Mouse (Mus musculus): ENCODE data around the gene Olfr1317. TPM values are rescaled to one million over a fixed set of nuclear protein-coding genes. Genes with fewer than 3 reads are reported as not detected.

Olfr1317 gene
- not detected in 2 replicates for polyA plus RNA-seq (2015; fragmentation: Nextera tagmentation; extraction: Ambion mirVana)

- no peak within 1 kb of the TSS for H3K9ac ChIP-seq (replicated peaks; ENCODE audit: low read depth, low read length)
- no peak within 1 kb of the TSS for H3K4me3 ChIP-seq (replicated peaks; ENCODE audit: low read length)
- WGBS, result 71% methylated on average over 2 of the region's 2 CpGs
- no peak within 1 kb of the TSS for H3K27ac ChIP-seq (ENCODE audit: low read length)
- no peaks in the 10 kb centered on the region for H3K36me3 ChIP-seq (ENCODE audit: control insufficient read depth, insufficient read depth)
- no peaks in the 10 kb centered on the region for H3K27me3 ChIP-seq (replicated peaks; ENCODE audit: control insufficient read depth, insufficient read depth, low read length)
- no peaks in the 10 kb centered on the region for H3K4me1 ChIP-seq (replicated peaks; ENCODE audit: control insufficient read depth, insufficient read depth, low read length)
- ATAC-seq, result no peak
- no peaks in the 10 kb centered on the region for H3K9me3 ChIP-seq (ENCODE audit: control insufficient read depth, low read length)
- no peak within 1 kb of the TSS for H3K4me2 ChIP-seq (ENCODE audit: low read length)
Measured at GRCm38 (mm10) chr2:112140029-112140428, at the start of gene Olfr1317. Gene Olfr1317, plus strand, starts transcription at chr2:112140329.

- no peak within 1 kb of the TSS for H3K9ac ChIP-seq (replicated peaks; ENCODE audit: low read depth, low read length)
- no peak within 1 kb of the TSS for H3K4me3 ChIP-seq (replicated peaks; ENCODE audit: low read length)
- no peaks in the 10 kb centered on the region for H3K27me3 ChIP-seq (replicated peaks; ENCODE audit: control insufficient read depth, insufficient read depth, low read length)
- ATAC-seq, result no peak
- no peak within 1 kb of the TSS for H3K27ac ChIP-seq (ENCODE audit: low read length)
- no peaks in the 10 kb centered on the region for H3K36me3 ChIP-seq (ENCODE audit: control insufficient read depth, insufficient read depth)
- H3K4me2 ChIP-seq (ENCODE audit: low read length), result no peak within 1 kb of the TSS
- H3K9me3 ChIP-seq (ENCODE audit: control insufficient read depth, low read length), result no peaks in the 10 kb centered on the region
- H3K4me1 ChIP-seq (replicated peaks; ENCODE audit: control insufficient read depth, insufficient read depth, low read length), result no peaks in the 10 kb centered on the region
Measured at GRCm38 (mm10) chr2:112096681-112097080, 43.4 kb upstream of the Olfr1317 start, which contains the start of gene Olfr1314. Gene Olfr1314, minus strand, starts transcription at chr2:112096781.

GRCm38 (mm10) chr2:112115340-112115739 lies 24.8 kb upstream of the Olfr1317 start, which contains the start of gene Olfr1315-ps1:
Gene Olfr1315-ps1, minus strand, starts transcription at chr2:112115440.
- ATAC-seq, result no peak
- 75% methylated on average over 1 of the region's 1 CpGs for WGBS
- no peaks in the 10 kb centered on the region for H3K9me3 ChIP-seq (ENCODE audit: control insufficient read depth, low read length)

GRCm38 (mm10) chr2:112134877-112135276 lies 5.3 kb upstream of the Olfr1317 start, which contains the start of gene Olfr1316:
Gene Olfr1316, minus strand, starts transcription at chr2:112134977.
- Histone ChIP-seq H3K4me2 (ENCODE audit: low read length) (no peak within 1 kb of the TSS), H3K27ac (ENCODE audit: low read length) (no peak within 1 kb of the TSS), H3K4me1 (replicated peaks; ENCODE audit: control insufficient read depth, insufficient read depth, low read length) (no peaks in the 10 kb centered on the region), H3K4me3 (replicated peaks; ENCODE audit: low read length) (no peak within 1 kb of the TSS), H3K27me3 (replicated peaks; ENCODE audit: control insufficient read depth, insufficient read depth, low read length) (no peaks in the 10 kb centered on the region), H3K36me3 (ENCODE audit: control insufficient read depth, insufficient read depth) (no peaks in the 10 kb centered on the region), H3K9me3 (ENCODE audit: control insufficient read depth, low read length) (no peaks in the 10 kb centered on the region), H3K9ac (replicated peaks; ENCODE audit: low read depth, low read length) (no peak within 1 kb of the TSS)
- WGBS, result 93% methylated on average over 2 of the region's 2 CpGs
- no peak for ATAC-seq

More at GRCm38 (mm10) chr2:112115340-112115739, 24.8 kb upstream of the Olfr1317 start, which contains the start of gene Olfr1315-ps1:
- Histone ChIP-seq H3K4me1 (replicated peaks; ENCODE audit: control insufficient read depth, insufficient read depth, low read length) (no peaks in the 10 kb centered on the region), H3K4me3 (replicated peaks; ENCODE audit: low read length) (no peak within 1 kb of the TSS), H3K4me2 (ENCODE audit: low read length) (no peak within 1 kb of the TSS), H3K27ac (ENCODE audit: low read length) (no peak within 1 kb of the TSS), H3K9ac (replicated peaks; ENCODE audit: low read depth, low read length) (no peak within 1 kb of the TSS), H3K27me3 (replicated peaks; ENCODE audit: control insufficient read depth, insufficient read depth, low read length) (no peaks in the 10 kb centered on the region), H3K36me3 (ENCODE audit: control insufficient read depth, insufficient read depth) (no peaks in the 10 kb centered on the region)

- no peaks in the 10 kb centered on the region for H3K9me3 ChIP-seq (ENCODE audit: control insufficient read depth, low read length)
- H3K4me3 ChIP-seq (replicated peaks; ENCODE audit: low read length), result no peak within 1 kb of the TSS
- H3K4me1 ChIP-seq (replicated peaks; ENCODE audit: control insufficient read depth, insufficient read depth, low read length), result no peaks in the 10 kb centered on the region
- ATAC-seq, result no peak
- no peaks in the 10 kb centered on the region for H3K36me3 ChIP-seq (ENCODE audit: control insufficient read depth, insufficient read depth)
- no peak within 1 kb of the TSS for H3K27ac ChIP-seq (ENCODE audit: low read length)
- no peak within 1 kb of the TSS for H3K9ac ChIP-seq (replicated peaks; ENCODE audit: low read depth, low read length)
- H3K4me2 ChIP-seq (ENCODE audit: low read length), result no peak within 1 kb of the TSS
- H3K27me3 ChIP-seq (replicated peaks; ENCODE audit: control insufficient read depth, insufficient read depth, low read length), result no peaks in the 10 kb centered on the region
Measured at GRCm38 (mm10) chr2:112153898-112154297, 13.8 kb downstream of the Olfr1317 start, which contains the start of gene Olfr1318. Gene Olfr1318, plus strand, starts transcription at chr2:112154198.

Other genes starting within 250 kb of the Olfr1317 start
- not detected in 2 replicates for gene Olfr1306, start 224.1 kb upstream of the Olfr1317 start, polyA plus RNA-seq (2015; fragmentation: Nextera tagmentation; extraction: Ambion mirVana)
- not detected in 2 replicates for gene Olfr1307, start 190.9 kb upstream of the Olfr1317 start, polyA plus RNA-seq (2015; fragmentation: Nextera tagmentation; extraction: Ambion mirVana)
- gene Olfr1308, start 175.4 kb upstream of the Olfr1317 start, polyA plus RNA-seq (2015; fragmentation: Nextera tagmentation; extraction: Ambion mirVana), result not detected in 2 replicates
- not detected in 2 replicates for gene Olfr1309, start 150.0 kb upstream of the Olfr1317 start, polyA plus RNA-seq (2015; fragmentation: Nextera tagmentation; extraction: Ambion mirVana)
- gene Olfr1310, start 127.6 kb upstream of the Olfr1317 start, polyA plus RNA-seq (2015; fragmentation: Nextera tagmentation; extraction: Ambion mirVana), result not detected in 2 replicates
- gene Olfr1311, start 115.9 kb upstream of the Olfr1317 start, polyA plus RNA-seq (2015; fragmentation: Nextera tagmentation; extraction: Ambion mirVana), result not detected in 2 replicates
- not detected in 2 replicates for gene Olfr1312, start 90.1 kb upstream of the Olfr1317 start, polyA plus RNA-seq (2015; fragmentation: Nextera tagmentation; extraction: Ambion mirVana)
- not detected in 2 replicates for gene Olfr1313, start 62.5 kb upstream of the Olfr1317 start, polyA plus RNA-seq (2015; fragmentation: Nextera tagmentation; extraction: Ambion mirVana)
- gene Olfr1314, start 43.5 kb upstream of the Olfr1317 start, polyA plus RNA-seq (2015; fragmentation: Nextera tagmentation; extraction: Ambion mirVana), result not detected in 2 replicates
- not detected in 2 replicates for gene Olfr1315-ps1, start 24.9 kb upstream of the Olfr1317 start, polyA plus RNA-seq (2015; fragmentation: Nextera tagmentation; extraction: Ambion mirVana)
- gene Olfr1316, start 5.4 kb upstream of the Olfr1317 start, polyA plus RNA-seq (2015; fragmentation: Nextera tagmentation; extraction: Ambion mirVana), result not detected in 2 replicates
- gene Olfr1318, start 13.9 kb downstream of the Olfr1317 start, polyA plus RNA-seq (2015; fragmentation: Nextera tagmentation; extraction: Ambion mirVana), result not detected in 2 replicates
- 13.3 and 15.9 TPM in 2 replicates for gene Lpcat4, start 99.1 kb downstream of the Olfr1317 start, polyA plus RNA-seq (2015; fragmentation: Nextera tagmentation; extraction: Ambion mirVana)
- gene Nutm1, start 119.0 kb downstream of the Olfr1317 start, polyA plus RNA-seq (2015; fragmentation: Nextera tagmentation; extraction: Ambion mirVana), result not detected in 2 replicates
- 157 and 169 TPM in 2 replicates for gene Nop10, start 121.6 kb downstream of the Olfr1317 start, polyA plus RNA-seq (2015; fragmentation: Nextera tagmentation; extraction: Ambion mirVana)
- 18.5 and 20.1 TPM in 2 replicates for gene Slc12a6, start 125.5 kb downstream of the Olfr1317 start, polyA plus RNA-seq (2015; fragmentation: Nextera tagmentation; extraction: Ambion mirVana)
- not detected in 2 replicates for gene Gm21985, start 126.0 kb downstream of the Olfr1317 start, polyA plus RNA-seq (2015; fragmentation: Nextera tagmentation; extraction: Ambion mirVana)
- gene Emc4, start 227.7 kb downstream of the Olfr1317 start, polyA plus RNA-seq (2015; fragmentation: Nextera tagmentation; extraction: Ambion mirVana), result 150 and 174 TPM in 2 replicates
- gene Katnbl1, start 238.9 kb downstream of the Olfr1317 start, polyA plus RNA-seq (2015; fragmentation: Nextera tagmentation; extraction: Ambion mirVana), result 43.4 and 51.0 TPM in 2 replicates

All from forebrain, embryonic 16.5 days (tissue).